Mouse (Mus musculus): ENCODE data around the gene Pcif1. TPM values are rescaled to one million over a fixed set of nuclear protein-coding genes. Genes with fewer than 3 reads are reported as not detected.

The Pcif1 gene
- total RNA-seq, 2 experiments from 2014 or later: 23.8 to 26.9 TPM

Other genes starting within 250 kb of the Pcif1 start
- not detected for gene Wfdc16, start 240.5 kb upstream of the Pcif1 start, total RNA-seq (2021)
- not detected for gene Wfdc10, start 223.3 kb upstream of the Pcif1 start, total RNA-seq (2021)
- not detected for gene Wfdc9, start 222.7 kb upstream of the Pcif1 start, total RNA-seq (2021)
- not detected for gene Wfdc11, start 205.2 kb upstream of the Pcif1 start, total RNA-seq (2021)
- gene Wfdc13, start 194.2 kb upstream of the Pcif1 start, total RNA-seq (2021): not detected
- not detected for gene Spint4, start 180.8 kb upstream of the Pcif1 start, total RNA-seq (2021)
- not detected for gene Spint5, start 164.0 kb upstream of the Pcif1 start, total RNA-seq (2021)
- not detected for gene Wfdc3, start 133.4 kb upstream of the Pcif1 start, total RNA-seq (2021)
- 10 to 100 TPM; 15.8 to 18.1 TPM for gene Dnttip1, start 133.3 kb upstream of the Pcif1 start, total RNA-seq (2021)
- gene Ube2c, start 109.4 kb upstream of the Pcif1 start, total RNA-seq (2021): 1 to 10 TPM; 1.0 to 1.4 TPM
- over 10,000 TPM; 16,945 to 17,744 TPM for gene Tnnc2, start 99.3 kb upstream of the Pcif1 start, total RNA-seq (2021)
- gene Snx21, start 93.5 kb upstream of the Pcif1 start, total RNA-seq (2021): 10 to 100 TPM; 18.1 to 20.8 TPM
- 1 to 10 TPM; 6.9 to 8.6 TPM for gene Acot8, start 74.4 kb upstream of the Pcif1 start, total RNA-seq (2021)
- gene Zswim3, start 74.2 kb upstream of the Pcif1 start, total RNA-seq (2021): 1 to 10 TPM; 1.2 TPM
- gene Zswim1, start 56.6 kb upstream of the Pcif1 start, total RNA-seq (2021): 1 to 10 TPM; 3.0 to 4.6 TPM
- gene Spata25, start 50.8 kb upstream of the Pcif1 start, total RNA-seq (2021): under 1 TPM in 1 of 2 experiments, not detected in 1; 0.36 TPM
- 10 to 100 TPM; 45.6 to 49.4 TPM for gene Ctsa, start 46.4 kb upstream of the Pcif1 start, total RNA-seq (2021)
- 10 to 100 TPM; 35.8 to 36.3 TPM for gene Neurl2, start 45.8 kb upstream of the Pcif1 start, total RNA-seq (2021)
- gene Pltp, start 21.6 kb upstream of the Pcif1 start, total RNA-seq (2021): 10 to 100 TPM; 15.3 to 15.7 TPM
- gene Zfp335, start 32.5 kb downstream of the Pcif1 start, total RNA-seq (2021): 1 to 10 TPM; 8.8 to 9.3 TPM
- gene Mmp9, start 61.5 kb downstream of the Pcif1 start, total RNA-seq (2021): under 1 TPM; 0.38 to 0.62 TPM
- gene Slc12a5, start 81.5 kb downstream of the Pcif1 start, total RNA-seq (2021): under 1 TPM; 0.25 to 0.36 TPM
- gene Ncoa5, start 155.6 kb downstream of the Pcif1 start, total RNA-seq (2021): 10 to 100 TPM; 10.3 to 11.7 TPM
- gene Cd40, start 176.3 kb downstream of the Pcif1 start, total RNA-seq (2021): under 1 TPM; 0.48 to 0.76 TPM
- not detected for gene 1700025C18Rik, start 211.4 kb downstream of the Pcif1 start, total RNA-seq (2021)

Data from gastrocnemius, postnatal 36 days (tissue).